In the genomic region with DNA sequence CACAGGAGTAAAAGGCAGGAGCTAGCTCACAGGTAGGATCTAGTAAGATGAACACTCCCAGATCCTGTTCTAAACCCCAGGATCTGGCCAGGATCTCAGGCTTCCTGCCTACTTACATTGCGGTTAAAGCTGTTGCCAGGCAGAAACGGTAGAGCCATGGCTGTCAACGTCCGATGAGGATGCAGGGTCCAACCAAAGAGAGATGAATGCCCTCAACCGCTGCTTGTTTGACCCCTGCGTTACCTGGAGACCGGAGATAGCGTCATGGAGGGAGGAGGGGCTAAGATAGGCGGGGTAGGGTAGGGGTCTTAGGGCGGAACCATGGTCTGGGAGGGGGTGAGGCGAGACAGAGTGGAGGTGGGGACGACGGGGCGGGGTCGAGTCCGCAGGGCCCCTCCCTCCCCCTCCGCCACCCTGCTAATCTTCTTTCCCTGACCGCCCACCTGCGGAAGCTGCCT, we compare ENCODE assay signal across 8 mouse cellular contexts. TPM values are rescaled to one million over a fixed set of nuclear protein-coding genes. Genes with fewer than 3 reads are reported as not detected.
DNase-seq lines count a peak whose midpoint lies in the region; ATAC-seq lines count a peak whose summit lies in the region.

Gene Efhc2 (minus strand): TSS at position 243 of the 458 bp plus-strand sequence.

- no peaks in the 10 kb centered on the region for H3K27me3 ChIP-seq in forebrain, embryonic 14.5 days (replicated peaks; ENCODE audit: control insufficient read depth, insufficient read depth, low read length)
- H3K27me3 ChIP-seq in kidney, embryonic 15.5 days, result no peaks in the 10 kb centered on the region

- WGBS in forebrain, embryonic 14.5 days, result 25% methylated on average over 19 of the region's 19 CpGs
- 16% methylated on average over 15 of the region's 19 CpGs for WGBS in kidney, embryonic 15.5 days

- peak; percentile 2 to 7 for DNase-seq in right cerebral cortex, adult 2 months (ENCODE audit: low spot score in 2 of 2)
- DNase-seq in right cerebral cortex, postnatal 36 days (ENCODE audit: low spot score in 2 of 2), result no peak
- peak; percentile 25 for DNase-seq in cerebellum, adult 11 months
- peak; percentile 11 for DNase-seq in forebrain, embryonic 14.5 days (ENCODE audit: low spot score)
- DNase-seq in testis, postnatal 10 days (ENCODE audit: low spot score), result peak; percentile 29
- no peak for DNase-seq in c-Kit-positive CD71-positive TER-119-positive erythroid progenitor cells, embryonic 14.5 days (ENCODE audit: low spot score)

- no peak within 1 kb of the TSS for H3K27ac ChIP-seq in forebrain, embryonic 14.5 days (ENCODE audit: low read depth, low read length)
- H3K27ac ChIP-seq in kidney, embryonic 15.5 days, result no peak within 1 kb of the TSS

- H3K4me3 ChIP-seq in forebrain, embryonic 14.5 days (ENCODE audit: low read depth, low read length), result peak within 1 kb of the TSS; percentile 32
- H3K4me3 ChIP-seq in kidney, embryonic 15.5 days (replicated peaks), result peak within 1 kb of the TSS; percentile 38

- no peaks in the 10 kb centered on the region for H3K9me3 ChIP-seq in forebrain, embryonic 14.5 days (replicated peaks; ENCODE audit: control insufficient read depth, low read length)
- no peaks in the 10 kb centered on the region for H3K9me3 ChIP-seq in kidney, embryonic 15.5 days (replicated peaks)

- H3K4me2 ChIP-seq in forebrain, embryonic 14.5 days (ENCODE audit: low read length), result peak within 1 kb of the TSS; percentile 50
- peak within 1 kb of the TSS; percentile 63 for H3K4me2 ChIP-seq in kidney, embryonic 15.5 days

- H3K9ac ChIP-seq in forebrain, embryonic 14.5 days (ENCODE audit: low read length), result 0 out of 2 replicates have a peak within 1 kb of the TSS, but pooled peaks have one; percentile 21
- H3K9ac ChIP-seq in kidney, embryonic 15.5 days, result no peak within 1 kb of the TSS

- peak; percentile 67 for ATAC-seq in forebrain, embryonic 14.5 days
- peak; percentile 52 for ATAC-seq in kidney, embryonic 15.5 days (replicated peaks; ENCODE audit: low FRiP score)
- peak; percentile 58 for ATAC-seq in megakaryocyte progenitor cell, adult 5-6 weeks (replicated peaks; ENCODE audit: poor library complexity)

- H3K4me1 ChIP-seq in forebrain, embryonic 14.5 days (ENCODE audit: control insufficient read depth, insufficient read depth, low read length), result no peaks in the 10 kb centered on the region
- H3K4me1 ChIP-seq in kidney, embryonic 15.5 days, result 0 out of 2 replicates have a peak, but pooled peaks cover 2% of the 10 kb centered on the region

- no peaks in the 10 kb centered on the region for H3K36me3 ChIP-seq in forebrain, embryonic 14.5 days (ENCODE audit: control insufficient read depth, insufficient read depth, low read length)
- H3K36me3 ChIP-seq in kidney, embryonic 15.5 days, result no peaks in the 10 kb centered on the region

RNA-seq across cellular contexts. Expression of gene Efhc2, which starts in this region (rescaled TPM):
- 1.5 and 1.8 TPM in 2 replicates for polyA plus RNA-seq in forebrain, embryonic 14.5 days (2014; fragmentation: Nextera tagmentation; extraction: Ambion mirVana)
- polyA plus RNA-seq in kidney, embryonic 15.5 days (2015; fragmentation: Nextera tagmentation; extraction: Ambion mirVana), result 0.21 TPM in 1 of 2 replicates, not detected in the other
- total RNA-seq in megakaryocyte progenitor cell, adult 5-6 weeks (2015), result 0.22 TPM in 1 of 2 replicates, not detected in the other
- 0.10 TPM in 1 of 2 replicates, not detected in the other for total RNA-seq in megakaryocyte progenitor cell, adult 5-6 weeks (2017)

Comparison
In these comparisons a context has a peak if more than half of its experiments do, and no peak if none do; other contexts are left out.
1. DNase-seq: peak in right cerebral cortex, adult 2 months (2 of 2), cerebellum, adult 11 months (single experiment), forebrain, embryonic 14.5 days (single experiment) and testis, postnatal 10 days (single experiment); none in right cerebral cortex, postnatal 36 days (0 of 2) and c-Kit-positive CD71-positive TER-119-positive erythroid progenitor cells, embryonic 14.5 days (single experiment).
2. Peak in ATAC-seq, H3K4me3 ChIP-seq and H3K4me2 ChIP-seq in kidney, embryonic 15.5 days; RNA of the gene not detected or under 1 TPM.
3. Peak in ATAC-seq in megakaryocyte progenitor cell, adult 5-6 weeks; RNA of the gene not detected or under 1 TPM.
4. Peak in every context shown above with its lines, with median percentiles within 50 percentile points of each other: ATAC-seq.